Mouse (Mus musculus): ENCODE measurements at regions not wholly inside any gene's neighbourhood (a gene's known extent, or its start where the extent isn't known, plus 50 kb on each side); places are given as distances from the start of the nearest gene placed in this dataset.

GRCm38 (mm10) chr1:128679005-128679980, 87.2 kb upstream of the Cxcr4 start:
- DNase-seq (ENCODE audit: low read depth, low spot score): no peak

- DNase-seq (ENCODE audit: low read depth, low spot score): no peak
Observed at GRCm38 (mm10) chr1:128675538-128675937, 83.4 kb upstream of the Cxcr4 start.

- DNase-seq (ENCODE audit: low read depth, low spot score): no peak
Observed at GRCm38 (mm10) chr1:128672306-128672705, 80.2 kb upstream of the Cxcr4 start.

GRCm38 (mm10) chr1:128671495-128671894, 79.4 kb upstream of the Cxcr4 start:
- DNase-seq (ENCODE audit: low read depth, low spot score): no peak

- DNase-seq (ENCODE audit: low read depth, low spot score): no peak
Observed at GRCm38 (mm10) chr1:128671016-128671415, 78.9 kb upstream of the Cxcr4 start.

GRCm38 (mm10) chr1:128669241-128669666, 77.2 kb upstream of the Cxcr4 start:
- DNase-seq (ENCODE audit: low read depth, low spot score): no peak

GRCm38 (mm10) chr1:128668718-128669117, 76.6 kb upstream of the Cxcr4 start:
- DNase-seq (ENCODE audit: low read depth, low spot score): no peak

- DNase-seq (ENCODE audit: low read depth, low spot score): no peak
Observed at GRCm38 (mm10) chr1:128667121-128667762, 75.1 kb upstream of the Cxcr4 start.

- DNase-seq (ENCODE audit: low read depth, low spot score): no peak
Observed at GRCm38 (mm10) chr1:128663207-128663606, 71.1 kb upstream of the Cxcr4 start.

- DNase-seq (ENCODE audit: low read depth, low spot score): no peak
Observed at GRCm38 (mm10) chr1:128659857-128660256, 67.8 kb upstream of the Cxcr4 start.

GRCm38 (mm10) chr1:128658802-128659201, 66.7 kb upstream of the Cxcr4 start:
- DNase-seq (ENCODE audit: low read depth, low spot score): no peak

GRCm38 (mm10) chr1:128654099-128654862, 62.2 kb upstream of the Cxcr4 start:
- DNase-seq (ENCODE audit: low read depth, low spot score): no peak

- DNase-seq (ENCODE audit: low read depth, low spot score): no peak
Observed at GRCm38 (mm10) chr1:128650596-128650995, 58.5 kb upstream of the Cxcr4 start.

GRCm38 (mm10) chr1:128649490-128650178, 57.5 kb upstream of the Cxcr4 start:
- DNase-seq (ENCODE audit: low read depth, low spot score): no peak

- DNase-seq (ENCODE audit: low read depth, low spot score): no peak
Observed at GRCm38 (mm10) chr1:128643316-128643776, 51.3 kb upstream of the Cxcr4 start.

GRCm38 (mm10) chr1:128642212-128642611, 50.1 kb upstream of the Cxcr4 start:
- DNase-seq (ENCODE audit: low read depth, low spot score): no peak

Measured in retina, adult 2 months (tissue).